Mouse (Mus musculus) liver, adult 2 months (tissue): ENCODE measurements around the gene Akt3.

Source experiments
- CTCF ChIP-seq: fragments of 200-500 bp; IDR thresholded peaks from 2 replicates; pipeline ENCODE4 v1.5.1; 2011; ENCODE audit warnings: low read depth, low read length, control low read depth
- POLR2A ChIP-seq: fragments of 200-500 bp; IDR thresholded peaks from 2 replicates; pipeline ENCODE4 v1.6.1; 2011; ENCODE audit warnings: low read length, control low read depth; ENCODE audit not compliant: insufficient read depth; ENCODE audit errors: extremely low read depth

DNA sequence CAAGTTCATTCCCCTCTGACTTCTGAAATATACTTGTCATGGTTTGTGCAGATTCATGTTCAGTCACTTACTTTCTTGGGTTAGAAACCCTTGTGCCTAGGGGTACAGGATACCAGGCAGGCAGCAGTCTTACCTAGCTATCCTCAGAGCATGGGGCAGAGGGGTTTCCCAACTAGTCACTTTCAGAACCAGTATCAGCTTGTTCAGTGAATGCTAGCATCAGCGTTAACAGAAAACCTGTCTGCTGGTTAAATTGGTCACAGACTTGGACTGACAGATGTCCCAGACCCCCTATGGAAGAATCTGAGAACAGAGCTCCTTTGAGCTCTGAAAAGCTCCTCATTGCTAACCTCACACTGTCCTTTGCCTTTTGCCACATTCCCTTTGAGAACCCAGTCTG is 239.3 kb downstream of the Akt3 start:
- TF ChIP-seq POLR2A (no peak), CTCF (no peak)
